Mouse (Mus musculus) left cerebral cortex, adult 9 months (tissue): ENCODE measurements around the gene Scn3b.

Source experiments
- DNase-seq, 2 experiments: peaks; one replicate each; pipeline ENCODE4 v3.0.0; 2022; ENCODE audit warnings: low spot score in 2 of 2

Gene Scn3b

DNA sequence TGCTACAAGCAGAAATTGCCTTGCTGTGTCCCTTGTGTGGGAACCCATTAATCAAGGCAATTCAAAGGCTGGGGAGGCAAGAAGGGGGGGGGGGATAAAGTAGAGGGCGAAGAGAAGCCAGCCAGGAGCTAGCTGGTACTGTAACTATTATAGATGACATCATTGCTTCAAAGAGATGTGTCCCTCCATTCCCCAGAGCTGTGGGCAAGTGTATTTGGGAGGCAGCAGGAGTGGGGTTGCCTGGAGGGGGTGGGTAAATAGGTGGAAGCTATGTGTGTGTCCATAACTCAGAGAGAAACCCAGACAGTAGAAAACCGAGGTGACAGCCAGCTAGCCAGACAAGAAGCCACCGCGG lies 292 bp upstream of the Scn3b start:
- no peak for DNase-seq

GRCm38 (mm10) chr9:40269880-40270279 lies 863 bp downstream of the Scn3b start:
- no peak for DNase-seq

DNA sequence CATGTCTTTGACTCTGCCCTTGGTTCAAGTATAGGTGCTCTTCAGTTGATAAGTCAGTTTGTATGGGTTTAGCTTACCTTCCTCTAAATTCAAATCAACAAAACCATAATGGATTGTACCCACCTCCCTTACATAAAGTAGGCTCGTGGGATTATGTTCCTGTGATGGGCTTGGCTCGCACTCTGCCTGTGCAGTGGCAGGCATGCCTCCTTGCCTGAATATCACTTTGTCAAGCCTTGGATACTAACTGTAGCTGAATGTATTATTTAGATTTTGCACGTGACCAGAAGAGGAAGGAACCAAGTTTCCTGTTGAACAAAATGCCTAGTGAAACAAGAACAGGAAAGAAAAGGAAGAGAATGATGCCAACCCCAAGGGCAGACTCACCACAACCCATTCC lies 2.1 kb downstream of the Scn3b start:
- no peak for DNase-seq

GRCm38 (mm10) chr9:40272822-40273221 lies 3.8 kb downstream of the Scn3b start:
- no peak for DNase-seq

DNA sequence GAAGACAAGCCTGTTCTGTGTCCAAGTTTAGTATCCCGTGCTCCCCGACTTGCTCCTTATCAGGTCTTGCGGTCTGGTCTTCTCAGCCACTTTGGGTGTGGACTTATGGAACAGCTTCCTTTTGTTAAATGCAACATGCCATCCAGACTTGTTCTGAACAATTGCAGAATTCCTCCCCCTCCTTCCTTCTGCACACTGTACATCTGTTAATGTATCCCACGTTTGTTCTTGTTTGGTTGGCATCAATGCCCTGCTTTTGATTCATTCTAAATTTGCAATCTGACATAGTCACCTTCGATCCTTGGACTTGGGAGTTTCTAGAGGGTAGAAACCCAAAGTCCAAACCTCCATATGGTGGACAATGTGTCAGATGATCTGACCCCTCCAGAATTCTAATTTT lies 6.9 kb downstream of the Scn3b start:
- DNase-seq: no peak

- DNase-seq: peak in 1 of 2 experiments; percentile 1
Measured at GRCm38 (mm10) chr9:40277671-40278070, 8.7 kb downstream of the Scn3b start.

GRCm38 (mm10) chr9:40279438-40279837 lies 10.4 kb downstream of the Scn3b start:
- DNase-seq: no peak

- no peak for DNase-seq
Measured at GRCm38 (mm10) chr9:40282968-40283367, 14.0 kb downstream of the Scn3b start.

- DNase-seq: no peak
Measured at GRCm38 (mm10) chr9:40292475-40292874, 23.5 kb downstream of the Scn3b start.

DNA sequence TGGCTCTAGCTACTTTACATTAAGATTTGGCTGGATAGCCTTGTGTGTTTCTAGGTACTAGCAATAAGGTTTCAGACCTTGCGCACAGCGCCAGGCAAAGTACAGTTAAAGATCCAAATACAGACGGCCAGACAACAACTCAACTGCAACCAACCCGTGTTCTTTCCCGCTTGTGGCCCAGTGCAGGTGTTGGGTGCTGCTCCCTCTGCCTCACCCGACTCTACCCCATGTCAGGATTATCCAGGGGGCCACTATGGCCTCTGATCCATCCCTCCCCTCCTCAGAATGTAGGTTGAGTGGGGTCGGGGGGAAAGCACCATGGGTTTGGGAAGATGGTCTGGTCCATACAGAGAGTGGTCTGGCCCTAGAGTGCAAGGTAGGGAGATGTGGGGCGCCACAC lies 24.3 kb downstream of the Scn3b start:
- DNase-seq: no peak

- no peak for DNase-seq
Measured at GRCm38 (mm10) chr9:40293740-40294139, 24.7 kb downstream of the Scn3b start.

GRCm38 (mm10) chr9:40294210-40294609 lies 25.2 kb downstream of the Scn3b start:
- DNase-seq: no peak

DNA sequence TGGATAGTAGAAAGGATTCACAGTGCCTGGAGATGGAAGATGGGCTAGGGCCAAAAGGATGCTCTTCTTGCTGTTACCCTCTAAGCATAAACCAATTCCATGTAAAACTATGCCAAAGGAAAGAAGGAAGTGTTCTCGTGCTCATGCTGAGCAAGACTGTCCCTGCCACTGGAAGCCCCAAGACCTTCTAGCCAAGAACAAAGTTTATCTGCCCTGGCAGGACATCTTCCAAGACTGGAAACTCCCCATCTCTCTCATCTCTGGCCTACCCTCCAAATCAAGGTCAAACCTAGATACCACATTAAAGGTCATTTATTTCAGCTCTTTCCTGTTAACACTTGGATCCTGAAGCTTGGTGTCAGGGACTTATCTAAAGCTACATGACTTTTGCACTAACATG lies 25.8 kb downstream of the Scn3b start:
- no peak for DNase-seq

- DNase-seq: peak in 1 of 2 experiments; percentile 60
Measured at GRCm38 (mm10) chr9:40296251-40296650, 27.2 kb downstream of the Scn3b start.

DNA sequence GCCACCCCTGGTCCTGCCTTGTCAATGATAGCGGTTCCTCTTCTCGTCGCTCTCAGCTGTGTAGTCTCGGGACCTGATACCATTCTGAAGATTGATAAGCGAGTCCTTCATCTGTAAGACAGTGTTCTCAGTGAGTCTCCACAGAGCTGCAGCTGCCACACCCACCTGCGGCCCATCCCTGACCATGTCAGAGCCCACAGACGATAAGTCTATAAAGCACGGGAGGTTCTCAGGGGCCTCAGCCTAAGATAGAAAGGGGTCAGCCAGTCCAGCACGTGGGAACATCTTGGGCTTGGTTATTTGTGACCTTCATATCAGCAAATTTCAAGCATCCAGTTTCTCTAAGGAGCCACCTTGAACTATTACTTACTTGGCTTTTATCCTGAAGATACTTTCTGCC lies 29.0 kb downstream of the Scn3b start:
- no peak for DNase-seq

GRCm38 (mm10) chr9:40299323-40299722 lies 30.3 kb downstream of the Scn3b start:
- DNase-seq: no peak

DNA sequence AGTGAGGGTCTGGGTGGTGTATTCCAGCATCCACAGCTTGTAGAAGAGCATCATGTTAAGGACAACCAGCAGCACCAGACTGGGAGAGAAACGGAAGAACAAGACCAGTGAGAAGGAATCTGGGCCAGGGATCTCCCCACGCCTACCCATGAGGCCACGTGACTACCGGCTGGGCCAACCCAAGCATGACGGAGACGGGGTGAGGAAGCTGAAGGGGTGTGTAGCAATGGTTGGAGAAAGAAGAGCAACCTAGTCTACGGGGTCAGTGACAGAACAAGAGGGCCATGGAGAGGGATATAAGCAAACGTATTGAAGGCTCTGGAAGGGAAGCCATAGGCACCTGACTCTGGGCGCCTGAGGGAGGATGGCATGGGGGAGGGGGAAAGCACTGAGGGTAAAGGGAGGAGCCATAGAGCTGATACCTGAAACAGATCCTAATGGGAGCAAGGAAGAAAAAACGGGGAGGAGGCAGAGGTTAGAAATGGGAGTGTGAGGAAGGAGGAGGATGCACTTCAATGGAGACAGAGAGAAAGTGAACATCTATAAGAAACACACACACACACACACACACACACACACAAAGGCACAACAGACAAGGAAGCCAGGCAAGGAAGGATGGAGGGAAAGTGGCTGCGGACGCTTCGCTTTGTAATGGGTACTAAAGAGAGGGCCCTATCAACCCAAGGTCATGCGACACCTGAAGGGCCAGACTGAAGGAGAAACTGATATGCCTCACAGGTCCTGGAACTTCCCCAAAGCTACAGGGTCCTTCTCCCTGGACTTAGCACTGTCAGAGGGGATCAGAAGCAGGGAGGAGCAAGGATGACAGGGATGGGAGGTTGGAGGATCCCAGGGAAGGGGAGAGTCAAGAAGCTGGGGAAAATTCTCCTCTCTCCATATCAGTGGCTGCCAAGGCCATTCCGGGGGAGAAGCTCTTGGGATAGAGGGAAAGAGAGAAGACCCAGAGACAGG lies 31.3 kb downstream of the Scn3b start:
- no peak for DNase-seq

DNA sequence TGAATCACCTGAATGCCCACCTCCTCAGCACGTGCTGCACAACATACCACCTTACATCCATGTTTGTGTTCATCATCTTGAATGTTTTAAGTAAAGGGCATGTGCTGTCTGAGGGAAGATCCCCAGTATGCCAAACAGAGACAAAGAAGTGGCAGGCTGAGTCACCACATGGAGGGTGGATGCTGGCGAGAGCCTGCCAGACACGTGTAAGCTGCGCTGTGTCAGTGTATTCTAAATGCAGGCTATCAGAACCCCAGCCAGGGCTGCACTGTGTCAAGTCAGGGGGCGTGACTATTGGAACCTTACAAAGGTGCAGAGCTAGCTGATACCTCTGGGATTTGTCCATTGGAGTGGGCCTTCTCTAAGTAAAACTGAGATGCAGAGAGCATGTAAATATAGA lies 32.5 kb downstream of the Scn3b start:
- DNase-seq: no peak

DNA sequence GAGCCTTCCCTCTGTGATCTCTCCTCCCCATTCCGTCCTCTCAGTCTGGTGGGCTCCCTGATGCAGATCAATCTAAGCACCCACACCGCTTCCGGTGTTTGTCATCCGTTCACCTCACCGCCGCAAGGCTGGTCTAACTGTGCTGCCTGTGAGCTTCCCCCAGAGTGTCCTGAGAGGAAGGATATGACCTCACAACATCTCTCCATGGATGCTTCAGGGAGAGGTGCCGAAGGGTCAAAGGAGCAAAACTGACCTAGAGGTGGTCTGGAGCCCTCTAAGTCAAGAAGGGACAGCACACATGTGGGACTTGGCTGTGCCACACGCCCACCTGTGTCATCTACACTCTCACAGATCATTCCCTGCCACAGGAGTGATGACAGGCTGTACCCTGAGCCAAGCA lies 33.4 kb downstream of the Scn3b start:
- DNase-seq: no peak

DNA sequence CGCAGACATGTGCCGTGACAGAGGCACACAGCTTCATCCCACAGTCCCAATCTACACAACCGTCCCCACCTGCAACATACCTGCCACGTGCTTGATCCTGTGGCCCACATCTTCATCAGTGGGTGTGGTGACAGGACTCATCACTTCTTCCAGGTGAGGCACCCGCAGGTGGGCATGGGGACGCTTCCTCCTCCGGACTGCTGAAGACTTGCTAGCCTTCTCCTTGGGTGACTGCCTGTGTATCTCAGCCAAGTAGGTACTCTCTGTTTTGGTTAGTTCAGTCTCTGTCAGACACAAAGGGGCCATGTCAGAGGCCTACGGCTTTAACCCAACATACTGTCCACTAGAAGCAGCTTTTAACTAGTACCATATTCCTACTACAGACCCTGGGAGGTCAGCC lies 35.2 kb downstream of the Scn3b start:
- no peak for DNase-seq

DNA sequence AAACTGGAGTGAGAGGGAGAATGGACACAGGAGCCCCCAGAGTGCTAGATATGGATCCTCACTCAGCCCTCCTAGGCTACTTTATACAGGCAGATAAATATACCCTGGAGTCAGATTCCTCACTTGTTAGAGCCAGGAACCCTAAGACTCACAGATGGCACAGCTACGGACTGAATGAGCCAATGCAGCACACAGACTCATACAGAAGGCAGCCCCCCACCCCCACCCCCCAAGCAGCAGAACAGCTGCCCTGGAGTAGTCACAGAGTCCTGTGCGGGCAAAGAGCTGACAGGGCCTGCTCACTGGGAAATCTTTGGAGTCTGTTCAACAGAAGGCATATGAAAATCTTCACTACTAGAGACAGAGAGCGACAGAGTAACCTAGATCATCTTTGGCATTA lies 38.3 kb downstream of the Scn3b start:
- no peak for DNase-seq

DNA sequence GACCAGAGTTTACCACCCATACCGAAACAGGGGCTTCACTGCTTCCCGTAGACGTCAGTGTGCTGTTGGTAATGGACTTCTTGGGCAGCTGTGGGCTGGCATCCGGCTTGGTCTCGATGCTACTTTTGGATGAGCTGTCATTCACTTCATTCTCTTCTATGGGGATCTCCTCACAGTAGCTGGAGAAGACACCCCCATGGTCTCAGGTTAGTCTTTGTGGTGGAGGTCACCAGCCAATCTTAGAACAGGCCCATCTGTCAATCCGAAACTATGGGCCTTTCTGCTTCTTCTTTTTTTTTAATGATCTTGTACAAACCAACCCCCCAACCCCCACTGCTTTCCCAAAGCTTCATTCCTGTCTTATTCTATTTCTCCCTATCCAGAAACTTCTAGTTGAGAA lies 40.9 kb downstream of the Scn3b start:
- no peak for DNase-seq

- no peak for DNase-seq
Measured at GRCm38 (mm10) chr9:40311813-40312212, 42.8 kb downstream of the Scn3b start.
